Mouse (Mus musculus) fat pad, adult 2 months (tissue): ENCODE measurements around the gene Gatd1.
"Not testable (repeated sequence)": the region's sequence is repeated elsewhere in the genome, so short reads cannot be mapped to it uniquely, and the experiment has no call there.

ENCODE experiments used
- DNase-seq: peaks from one replicate; pipeline ENCODE4 v3.0.0-alpha.2; 2011; ENCODE audit warnings: low read depth, low spot score; ENCODE audit errors: extremely low read depth

The Gatd1 gene

DNA sequence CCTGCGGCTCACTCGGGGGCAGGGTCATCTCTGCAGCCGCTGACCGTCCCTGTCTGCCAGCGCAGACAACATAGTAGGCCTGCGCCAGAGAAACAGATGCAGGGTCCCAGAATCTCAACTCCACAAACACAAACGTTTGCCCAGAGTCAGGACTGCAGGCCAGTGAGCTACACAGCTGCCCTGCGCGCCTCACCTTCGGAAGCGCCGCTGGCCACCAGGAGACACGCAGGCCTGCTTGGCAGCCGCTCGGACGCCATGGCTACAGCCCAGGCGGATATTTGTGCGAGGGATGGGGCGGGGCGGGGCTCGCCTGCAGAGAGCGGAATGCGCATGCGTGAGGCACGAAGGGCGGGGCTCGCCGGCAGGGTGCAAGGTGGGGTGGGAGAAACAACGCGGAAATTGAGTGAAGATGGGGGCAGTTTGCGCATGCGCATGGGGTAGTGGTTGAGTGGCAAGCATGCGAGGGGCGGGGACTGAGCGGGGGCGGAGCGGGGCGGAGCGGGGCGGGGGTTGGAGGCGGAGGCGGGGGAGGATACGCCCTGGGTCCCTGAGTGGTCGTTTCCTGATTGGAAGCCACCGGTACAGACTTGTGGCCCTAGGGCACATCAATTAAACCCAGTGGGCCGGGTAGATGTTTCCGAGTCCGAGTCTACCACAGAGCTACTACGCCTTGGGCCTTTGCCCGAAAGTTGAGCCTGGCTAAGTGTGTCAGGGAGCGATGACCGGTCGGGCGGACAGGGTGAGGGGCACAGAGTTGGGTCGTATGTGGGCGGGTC, at the start of gene Gatd1:
Gene Gatd1, minus strand, starts transcription at position 328 of the 776 bp plus-strand sequence.
- DNase-seq = no peak

DNA sequence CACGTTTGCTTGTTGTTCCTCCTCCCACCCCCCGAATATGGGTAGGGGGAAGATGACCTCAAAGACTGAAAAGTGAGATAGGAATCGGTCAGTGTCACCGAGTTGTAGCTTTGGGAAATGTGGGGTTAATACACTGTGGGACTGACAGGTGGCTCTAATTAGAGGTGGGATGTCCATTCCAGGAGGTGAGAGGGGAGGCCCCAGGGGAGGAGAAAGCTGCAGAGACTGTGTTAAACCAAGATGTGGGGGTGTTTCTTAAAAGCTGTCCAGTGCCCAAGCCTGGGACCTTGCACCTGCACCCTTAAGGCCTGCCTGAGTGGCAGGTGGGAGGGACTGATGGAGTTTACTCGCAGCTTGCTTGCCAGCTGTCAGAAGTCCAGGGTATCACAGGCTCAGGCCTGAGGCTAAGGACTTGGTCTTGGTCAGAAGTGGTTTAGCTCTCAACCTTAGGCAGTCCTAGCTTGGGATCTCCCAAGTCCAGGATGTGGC, 48.4 kb upstream of the Gatd1 start:
- DNase-seq = peak; percentile 89

DNA sequence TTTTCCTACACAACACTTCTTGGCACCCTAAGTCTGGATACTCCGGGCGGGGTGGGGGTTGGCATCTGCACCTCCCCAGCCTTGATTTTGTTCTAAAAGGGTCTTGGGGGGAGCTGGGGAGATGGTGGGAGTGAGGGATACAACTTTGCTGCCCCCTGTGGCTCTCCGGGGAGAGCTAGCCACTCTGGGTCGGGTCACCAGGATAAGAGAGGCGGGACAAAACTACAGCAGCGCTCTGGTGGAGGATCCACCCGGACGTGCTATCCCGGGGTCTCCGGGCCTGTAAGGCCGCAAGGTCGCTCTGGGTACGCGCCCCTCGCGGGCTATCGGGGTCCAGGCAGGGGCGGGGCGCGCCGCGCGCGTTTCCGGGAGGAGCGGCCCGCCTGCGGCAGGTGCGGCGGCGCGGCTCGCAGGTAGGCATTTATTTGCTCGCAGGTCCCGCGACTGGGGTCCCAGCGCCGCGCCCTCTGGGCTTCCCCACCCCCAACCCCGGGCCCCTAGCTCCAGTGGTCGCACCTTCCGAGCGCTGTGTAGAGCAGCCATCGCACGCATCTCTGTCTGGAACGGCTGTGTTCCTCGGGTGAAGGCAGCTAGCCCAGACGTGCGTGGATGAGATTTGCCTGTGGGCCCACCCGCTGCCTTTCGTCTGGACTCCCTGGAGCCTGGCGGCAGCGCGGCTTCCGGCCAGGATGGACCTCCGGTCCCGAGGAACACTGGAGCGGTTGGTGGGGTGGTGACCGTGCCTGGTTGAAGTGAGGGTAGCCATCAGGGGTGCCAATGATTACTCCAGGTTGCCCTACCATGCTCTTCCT, 47.8 kb upstream of the Gatd1 start:
- no peak for DNase-seq

DNA sequence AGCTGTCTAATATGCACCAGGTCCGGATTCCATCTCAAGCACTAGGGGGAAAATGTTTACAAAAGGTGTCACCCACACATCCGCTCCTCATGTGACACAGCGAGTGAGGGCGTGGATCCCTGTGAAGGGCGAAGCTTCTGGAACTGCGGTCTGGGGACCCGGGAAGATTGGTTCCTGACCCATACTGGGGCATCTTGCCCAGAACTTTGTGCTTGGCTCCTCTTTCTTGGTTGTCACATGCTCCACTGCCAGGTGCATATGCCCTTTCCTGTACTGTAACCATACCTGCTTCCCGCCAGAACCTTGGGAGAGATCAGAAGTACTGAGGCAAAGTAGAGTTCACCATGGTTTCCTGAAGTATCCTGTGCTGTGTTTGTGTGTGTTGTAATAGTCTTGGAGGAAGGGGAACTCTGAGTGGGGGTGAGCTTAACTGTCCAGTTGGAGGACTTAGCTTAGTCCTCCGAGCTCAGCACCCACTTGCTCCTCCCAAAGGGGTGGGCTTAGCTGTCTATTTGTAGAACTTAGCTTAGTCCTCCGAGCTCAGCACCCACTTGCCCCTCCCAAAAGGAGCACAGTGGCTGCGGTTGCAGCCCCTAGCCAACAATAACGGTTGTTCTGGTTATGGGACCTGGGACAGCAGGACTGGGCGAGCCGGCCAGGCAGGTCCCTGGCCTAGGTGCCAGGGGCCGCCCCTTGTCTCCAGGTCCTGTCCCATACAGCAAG, 46.6 kb upstream of the Gatd1 start, which contains the start of gene Cracr2b:
Gene Cracr2b, plus strand, starts transcription at position 704 of the 723 bp plus-strand sequence.
- DNase-seq = peak; percentile 97

DNA sequence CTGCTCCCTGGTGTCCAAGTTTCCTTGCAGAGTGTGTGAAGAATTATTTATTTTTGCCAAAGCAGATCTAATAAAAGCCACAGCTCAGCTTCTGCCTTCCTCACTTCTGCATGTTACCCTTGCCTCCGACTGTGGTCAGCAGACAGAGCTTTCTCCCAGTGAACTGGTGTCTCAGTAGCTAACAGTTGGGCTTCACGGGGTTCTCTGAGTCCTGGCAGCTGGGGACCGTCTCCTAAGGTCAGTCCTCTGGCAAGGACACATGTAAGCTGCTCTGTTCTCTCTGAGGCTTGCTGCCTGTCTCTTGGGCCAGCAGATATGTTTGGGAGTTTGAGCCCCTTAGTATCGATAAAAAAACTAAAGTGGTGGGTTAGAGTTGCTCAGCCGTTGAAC, 46.1 kb upstream of the Gatd1 start:
- DNase-seq = no peak

DNA sequence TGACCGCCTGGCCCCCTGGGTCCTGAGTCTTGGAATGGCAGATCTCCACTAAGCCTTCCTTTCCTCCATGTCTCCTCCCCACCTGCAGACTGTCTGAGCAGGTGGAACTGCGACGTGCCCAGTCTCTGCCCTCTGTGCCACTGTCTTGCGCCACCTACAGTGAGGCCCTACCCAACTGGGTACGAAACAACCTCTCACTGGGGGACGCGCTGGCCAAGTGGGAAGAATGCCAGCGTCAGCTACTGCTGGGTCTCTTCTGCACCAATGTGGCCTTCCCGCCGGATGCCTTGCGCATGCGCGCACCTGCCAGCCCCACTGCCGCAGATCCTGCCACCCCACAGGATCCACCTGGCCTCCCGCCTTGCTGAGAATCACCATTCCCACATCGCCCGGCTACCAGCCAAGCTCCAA, 45.4 kb upstream of the Gatd1 start:
- DNase-seq = no peak

DNA sequence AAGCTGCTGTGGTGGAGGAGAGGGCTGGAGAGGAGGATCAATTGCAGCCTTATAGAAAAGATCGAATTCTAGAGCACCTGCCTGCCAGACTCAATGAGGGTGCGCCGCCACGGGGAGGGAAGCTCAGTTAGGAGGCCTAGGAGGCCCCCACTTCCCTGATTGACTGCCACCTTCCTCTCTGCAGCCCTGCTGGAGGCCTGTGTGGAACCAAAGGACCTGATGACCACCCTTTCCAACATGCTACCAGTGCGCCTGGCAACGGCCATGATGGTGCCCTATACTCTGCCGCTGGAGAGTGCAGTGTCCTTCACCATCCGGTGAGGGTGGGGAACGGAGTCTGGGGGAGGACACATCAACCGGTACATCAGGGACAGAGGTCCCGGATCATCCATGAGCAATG, 44.7 kb upstream of the Gatd1 start:
- no peak for DNase-seq

DNA sequence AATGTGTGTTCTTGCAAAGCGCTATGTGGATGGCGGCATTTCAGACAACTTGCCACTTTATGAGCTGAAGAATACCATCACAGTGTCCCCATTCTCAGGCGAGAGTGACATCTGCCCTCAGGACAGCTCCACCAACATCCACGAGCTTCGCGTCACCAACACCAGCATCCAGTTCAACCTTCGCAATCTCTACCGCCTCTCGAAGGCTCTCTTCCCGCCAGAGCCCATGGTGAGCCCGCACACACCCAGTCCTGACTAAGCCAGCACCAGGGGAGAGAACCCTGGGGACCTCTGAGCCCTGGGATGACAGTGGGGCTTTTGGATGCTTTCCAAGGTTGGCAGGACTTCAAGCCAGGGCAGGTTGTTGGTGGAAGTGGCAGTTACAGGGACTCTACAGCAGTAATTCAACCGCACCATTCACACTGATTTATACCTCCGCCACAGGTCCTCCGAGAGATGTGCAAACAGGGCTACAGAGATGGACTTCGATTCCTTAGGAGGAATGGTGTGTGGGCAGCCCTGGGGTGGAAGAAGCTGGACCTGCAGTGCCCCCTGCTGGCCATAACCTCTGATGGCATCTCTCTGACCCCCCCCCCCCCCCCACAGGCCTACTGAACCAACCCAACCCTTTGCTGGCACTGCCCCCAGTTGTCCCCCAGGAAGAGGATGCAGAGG, 44.2 kb upstream of the Gatd1 start:
- DNase-seq = no peak

DNA sequence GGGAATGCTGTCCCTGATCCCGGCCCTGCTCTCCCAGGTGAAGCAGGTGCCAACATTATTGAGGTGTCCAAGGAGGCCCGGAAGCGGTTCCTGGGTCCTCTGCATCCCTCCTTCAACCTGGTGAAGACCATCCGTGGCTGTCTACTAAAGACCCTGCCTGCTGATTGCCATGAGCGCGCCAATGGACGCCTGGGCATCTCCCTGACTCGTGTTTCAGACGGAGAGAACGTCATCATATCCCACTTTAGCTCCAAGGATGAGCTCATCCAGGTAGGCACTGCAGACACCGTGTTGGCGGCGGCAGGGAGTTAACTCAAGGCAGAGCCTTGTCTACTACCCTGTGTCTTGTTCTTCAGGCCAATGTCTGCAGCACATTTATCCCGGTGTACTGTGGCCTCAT, 43.3 kb upstream of the Gatd1 start:
- DNase-seq = no peak

DNA sequence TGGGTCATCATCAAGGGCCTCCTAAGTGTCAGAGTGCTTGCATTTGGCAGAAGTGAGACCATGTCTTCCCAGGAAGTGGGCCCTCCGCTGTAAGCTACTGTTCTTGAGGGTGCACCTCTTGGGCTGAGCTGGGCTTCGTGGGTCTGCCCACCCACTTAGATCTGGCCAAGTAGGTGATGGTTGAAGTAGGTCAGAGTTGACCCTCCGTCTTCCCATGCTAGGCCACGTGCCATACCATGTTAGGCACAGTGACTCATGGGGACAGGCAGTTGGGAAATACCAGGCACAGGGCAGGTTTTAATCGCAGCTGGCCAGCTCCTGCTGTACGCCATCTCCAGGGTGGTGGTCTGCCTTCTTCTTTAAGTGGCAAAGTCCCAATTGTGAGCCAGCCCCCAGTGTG, 42.8 kb upstream of the Gatd1 start:
- DNase-seq = no peak

DNA sequence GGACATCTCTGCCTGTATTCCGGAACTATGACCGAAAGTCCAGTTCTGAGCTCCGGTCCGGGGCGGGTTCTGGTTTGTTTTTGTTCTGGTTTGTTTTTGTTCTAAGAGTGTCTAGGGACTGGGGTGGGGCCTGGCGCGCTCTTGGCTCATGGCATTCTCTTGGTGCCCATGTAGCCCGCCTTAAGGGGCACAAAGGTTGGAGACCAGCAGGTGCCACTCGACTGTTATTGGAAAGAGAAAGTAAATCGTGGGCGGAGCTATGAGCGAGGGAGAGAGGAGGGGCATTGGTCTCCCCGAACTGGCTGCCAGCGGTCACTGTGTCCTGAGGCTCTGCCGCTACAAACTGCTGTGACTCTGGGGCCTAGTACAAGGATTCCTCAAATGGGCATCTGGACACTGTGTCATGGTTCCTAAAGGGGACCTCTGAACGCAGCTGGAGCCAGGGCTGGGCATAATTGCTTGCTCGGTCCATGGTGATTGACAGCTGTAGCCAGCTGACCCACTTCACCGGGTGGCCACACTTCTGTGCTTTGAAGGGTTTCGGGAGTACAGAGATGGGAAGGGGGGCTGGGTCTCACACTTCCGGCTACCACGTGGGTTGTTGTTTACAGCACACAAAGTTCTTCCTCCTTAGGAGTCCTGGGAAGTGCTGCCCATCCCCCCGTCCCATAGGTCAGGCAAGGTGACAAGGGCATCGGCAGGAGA, 41.8 kb upstream of the Gatd1 start:
- no peak for DNase-seq

DNA sequence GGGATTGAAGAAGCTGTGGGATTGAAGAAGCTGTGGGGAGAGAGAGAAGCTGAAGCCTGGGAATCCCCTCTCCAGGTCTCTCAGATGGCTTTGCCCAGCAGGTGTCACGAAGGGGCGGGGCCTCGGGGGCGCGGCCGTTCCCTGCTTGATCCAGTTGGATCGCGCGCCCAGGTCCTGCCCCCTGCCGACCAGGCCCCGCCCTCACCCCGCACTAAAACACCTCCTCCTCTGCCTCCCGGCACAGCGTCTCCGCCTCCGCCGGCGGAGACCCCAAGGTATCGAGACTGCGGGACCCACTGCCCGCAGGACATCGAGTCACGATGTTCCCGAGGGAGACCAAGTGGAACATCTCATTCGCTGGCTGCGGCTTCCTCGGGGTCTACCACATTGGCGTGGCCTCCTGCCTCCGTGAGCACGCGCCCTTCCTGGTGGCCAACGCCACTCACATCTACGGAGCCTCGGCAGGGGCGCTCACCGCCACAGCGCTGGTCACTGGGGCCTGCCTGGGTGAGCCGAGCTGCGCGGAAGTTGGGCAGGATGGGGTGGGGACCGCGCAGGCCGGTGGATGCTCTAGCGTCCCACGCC, 41.1 kb upstream of the Gatd1 start, which contains the start of gene Pnpla2:
Gene Pnpla2, plus strand, starts transcription at position 232 of the 585 bp plus-strand sequence.
- DNase-seq = no peak

DNA sequence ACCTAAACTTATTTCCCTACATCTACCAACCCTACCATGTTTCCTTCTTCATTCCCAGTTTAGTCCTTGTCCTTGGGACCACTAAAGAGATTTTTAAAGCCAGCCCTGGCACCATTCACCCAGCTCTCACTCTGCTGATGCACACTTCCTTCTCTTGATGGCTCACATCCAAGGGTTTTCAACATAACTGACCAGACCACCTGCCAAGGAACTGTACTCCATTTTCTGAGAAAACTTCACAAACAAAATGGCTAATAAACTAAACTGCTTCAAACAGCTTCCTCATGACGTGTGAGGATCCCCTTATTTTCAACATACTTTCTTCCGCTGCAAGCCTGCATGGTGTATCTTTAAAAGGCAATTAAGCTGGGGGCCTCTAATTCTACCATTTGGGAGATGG, 39.7 kb upstream of the Gatd1 start:
- DNase-seq = no peak

DNA sequence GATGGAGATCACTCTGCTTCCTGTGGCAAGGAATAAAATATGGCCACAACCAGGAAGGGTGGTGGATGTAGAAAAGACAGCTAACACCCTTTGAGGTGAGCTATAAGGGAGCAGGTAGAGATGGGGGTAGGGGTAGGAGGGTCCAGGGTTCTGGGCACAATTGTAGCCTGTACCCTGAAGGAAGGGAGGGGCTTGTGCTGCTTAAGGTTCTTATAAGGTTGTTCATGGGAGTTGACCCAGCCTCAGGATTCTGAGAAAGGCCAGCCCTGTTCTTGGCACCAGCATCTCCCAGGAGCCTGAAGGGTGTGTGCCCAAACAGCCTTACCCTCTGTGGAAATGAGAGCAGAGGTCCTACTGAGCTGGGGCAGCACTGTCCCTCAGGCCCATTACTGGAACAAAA, 38.0 kb upstream of the Gatd1 start:
- no peak for DNase-seq

DNA sequence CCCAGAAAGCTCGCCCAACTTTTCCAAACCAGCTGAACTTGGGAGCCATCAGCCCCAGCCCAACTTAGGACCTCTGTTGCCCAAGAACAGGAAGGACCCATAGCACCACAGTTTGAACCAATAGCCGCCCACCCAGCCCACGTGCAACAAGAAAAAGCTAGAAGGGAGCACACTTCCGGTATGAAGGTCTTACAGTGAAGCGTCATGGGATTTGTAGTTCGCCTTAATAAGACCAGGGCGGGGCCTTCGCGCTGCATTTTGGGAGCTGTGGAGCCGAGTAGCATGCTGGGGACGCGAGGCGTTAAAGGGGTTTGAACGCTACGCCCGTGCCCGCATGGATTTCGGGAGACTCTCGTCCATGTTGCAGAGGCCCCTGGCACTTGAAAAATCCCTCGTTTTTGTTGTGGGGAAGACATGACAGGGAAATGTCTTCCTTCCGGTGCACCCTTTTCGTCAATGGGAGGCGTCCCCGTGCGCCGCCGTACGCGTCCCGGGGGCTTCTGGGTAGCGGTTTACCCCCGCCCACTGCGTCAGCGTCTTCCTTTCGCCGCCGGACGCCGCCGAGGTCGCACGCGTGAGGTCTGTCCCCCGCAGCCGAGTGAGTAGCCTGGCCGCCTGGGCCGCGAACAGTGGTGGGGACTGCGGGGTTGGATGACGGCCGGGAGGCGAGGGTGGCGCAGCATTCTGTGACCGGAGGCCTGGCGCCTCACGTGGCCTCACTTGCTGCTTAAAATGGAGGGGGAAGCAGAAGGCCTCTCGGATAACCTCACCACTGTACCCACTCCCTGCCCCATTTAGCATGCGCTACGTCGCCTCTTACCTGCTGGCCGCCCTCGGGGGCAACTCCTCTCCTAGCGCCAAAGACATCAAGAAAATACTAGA, 33.4 kb upstream of the Gatd1 start, which contains the start of gene Rplp2:
Gene Rplp2, plus strand, starts transcription at position 261 of the 882 bp plus-strand sequence.
- no peak for DNase-seq

DNA sequence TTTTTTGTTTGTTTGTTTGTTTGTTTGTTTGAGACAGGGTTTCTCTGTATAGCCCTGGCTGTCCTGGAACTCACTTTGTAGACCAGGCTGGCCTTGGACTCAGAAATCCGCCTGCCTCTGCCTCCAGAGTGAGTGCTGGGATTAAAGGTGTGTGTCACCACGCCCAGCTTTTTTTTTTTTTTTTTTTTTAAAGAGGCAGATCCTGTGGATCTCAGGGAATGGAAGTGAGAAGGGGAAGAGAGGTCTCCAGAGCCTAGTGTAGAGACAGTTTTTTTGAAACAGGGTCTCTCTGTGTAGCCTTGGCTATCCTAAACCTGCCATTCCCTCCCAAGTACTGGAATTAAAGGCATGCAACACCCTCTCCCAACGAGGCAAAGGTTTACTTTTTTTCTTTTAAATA, 32.4 kb upstream of the Gatd1 start:
- not testable (repeated sequence) for DNase-seq

DNA sequence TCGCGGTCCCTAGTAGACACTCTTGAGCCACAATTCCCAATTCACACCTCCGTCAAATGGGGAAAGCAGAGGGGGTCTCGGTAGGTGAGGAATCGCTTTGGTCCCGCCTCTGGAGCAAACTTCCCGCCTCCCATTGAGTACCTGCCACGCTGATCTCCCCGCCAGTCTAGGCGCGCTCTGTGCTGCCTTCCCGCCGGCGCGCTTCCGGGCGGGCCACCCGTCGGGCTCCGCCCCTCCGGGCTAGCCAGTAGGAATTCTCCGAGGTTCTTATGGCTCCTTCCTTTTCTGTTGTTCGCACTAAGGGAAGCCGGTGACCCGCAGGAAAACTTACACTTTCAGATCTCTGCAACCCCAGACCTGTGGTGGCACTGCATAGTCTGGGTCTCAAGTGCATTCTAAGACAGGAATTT, 29.9 kb upstream of the Gatd1 start, which contains the start of gene Pidd1:
Gene Pidd1, minus strand, starts transcription at position 198 of the 410 bp plus-strand sequence.
- no peak for DNase-seq

DNA sequence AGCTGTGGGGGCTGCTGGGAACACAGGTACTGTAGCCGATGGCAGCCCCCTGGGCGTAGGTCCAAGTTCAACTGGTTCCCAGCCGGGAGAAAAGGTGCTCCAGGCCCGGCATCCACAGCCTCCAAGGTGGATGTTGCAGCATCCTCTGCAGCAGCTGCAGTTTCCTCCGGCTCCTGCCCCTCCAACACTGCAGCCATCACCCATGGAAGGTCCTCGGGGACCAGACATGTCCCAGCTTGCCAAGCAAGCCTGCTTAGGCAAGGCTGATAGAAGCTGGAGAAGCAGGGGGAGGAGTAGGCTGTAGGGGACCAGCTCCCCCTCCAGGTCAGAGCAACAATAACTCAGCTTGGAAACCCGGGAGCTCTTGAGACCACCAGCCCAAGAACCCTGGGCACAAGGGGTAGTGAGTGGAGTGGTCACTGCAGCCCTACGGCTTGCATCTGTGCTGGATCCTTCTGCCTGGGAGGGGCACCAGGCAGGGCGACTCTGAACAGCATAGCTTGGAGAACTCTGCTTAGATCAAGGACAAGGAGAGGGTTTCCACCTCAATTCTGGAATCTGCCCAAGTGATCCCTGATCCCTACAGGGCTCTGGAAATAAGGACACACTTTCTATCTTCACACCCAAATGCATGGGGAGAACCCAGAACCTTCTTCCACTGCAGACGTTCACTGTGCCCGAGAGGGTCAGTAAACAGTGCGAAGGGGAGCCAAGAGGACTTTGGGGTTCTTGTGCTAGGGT, 29.3 kb upstream of the Gatd1 start:
- no peak for DNase-seq
